Mouse (Mus musculus) NIH3T3 (cell line): ENCODE data around the gene Maff.

Experiments used
- DNase-seq: peaks from one replicate; pipeline ENCODE4 v3.0.0-alpha.2; 2012; ENCODE audit warnings: low read depth

The Maff gene

DNA sequence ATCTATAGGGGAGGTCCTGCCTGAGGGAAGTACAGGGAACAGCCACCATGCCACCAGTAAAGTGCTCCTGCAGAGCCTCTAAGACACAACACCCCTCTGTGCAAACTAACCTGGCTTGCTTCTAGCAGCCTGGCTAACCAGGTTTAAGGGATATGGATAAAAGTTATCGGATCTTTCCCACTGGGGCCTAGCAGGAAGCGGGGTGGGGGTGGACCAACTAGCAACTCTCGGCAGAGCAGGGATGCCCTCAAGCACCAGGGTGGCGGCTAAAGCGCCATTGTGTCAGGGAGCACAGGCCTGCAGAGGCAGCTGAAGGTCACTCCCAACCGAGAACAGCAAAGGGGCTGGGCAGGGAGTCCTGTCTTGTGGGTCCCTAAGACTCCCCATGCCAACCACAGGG lies 17.7 kb downstream of the Maff start:
- no peak for DNase-seq

DNA sequence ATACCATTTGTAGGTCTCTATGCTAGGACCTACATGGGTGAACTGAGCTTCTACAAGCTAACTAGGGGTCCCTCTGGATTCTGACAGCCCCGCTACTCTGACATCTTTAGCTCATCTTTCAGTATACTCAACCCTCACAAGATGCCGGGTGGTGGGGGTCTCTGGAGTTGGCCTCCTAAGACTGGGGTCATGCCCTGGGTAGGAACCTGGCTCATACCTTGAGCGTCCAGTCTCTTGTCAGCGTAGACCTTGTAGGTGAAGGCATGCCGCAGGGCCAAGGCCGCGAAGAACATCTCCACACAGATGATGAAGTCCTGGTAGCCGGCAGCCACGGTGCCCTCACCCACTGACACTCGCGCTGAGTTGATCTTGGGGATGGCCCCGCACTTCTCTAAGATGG lies 18.6 kb downstream of the Maff start:
- no peak for DNase-seq

DNA sequence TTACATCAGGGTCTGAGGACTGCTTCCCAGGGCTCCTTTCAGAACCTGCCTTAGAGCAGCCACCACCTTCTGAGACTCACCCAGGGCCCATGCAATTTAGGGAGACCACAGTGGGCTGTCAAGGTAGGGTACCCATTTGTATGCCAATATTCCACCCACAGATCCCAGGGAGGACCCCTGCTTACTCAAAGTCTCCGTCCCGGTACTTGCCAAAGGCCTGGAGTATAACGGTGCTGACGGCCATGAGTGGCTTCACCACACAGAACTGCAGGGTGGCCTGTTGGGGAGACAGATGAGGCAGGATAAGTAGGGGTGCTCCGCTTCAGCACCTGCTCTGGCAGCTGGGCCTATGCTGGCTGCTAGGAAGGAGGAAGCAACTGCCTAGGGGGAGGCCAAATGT lies 20.0 kb downstream of the Maff start:
- DNase-seq, result no peak

DNA sequence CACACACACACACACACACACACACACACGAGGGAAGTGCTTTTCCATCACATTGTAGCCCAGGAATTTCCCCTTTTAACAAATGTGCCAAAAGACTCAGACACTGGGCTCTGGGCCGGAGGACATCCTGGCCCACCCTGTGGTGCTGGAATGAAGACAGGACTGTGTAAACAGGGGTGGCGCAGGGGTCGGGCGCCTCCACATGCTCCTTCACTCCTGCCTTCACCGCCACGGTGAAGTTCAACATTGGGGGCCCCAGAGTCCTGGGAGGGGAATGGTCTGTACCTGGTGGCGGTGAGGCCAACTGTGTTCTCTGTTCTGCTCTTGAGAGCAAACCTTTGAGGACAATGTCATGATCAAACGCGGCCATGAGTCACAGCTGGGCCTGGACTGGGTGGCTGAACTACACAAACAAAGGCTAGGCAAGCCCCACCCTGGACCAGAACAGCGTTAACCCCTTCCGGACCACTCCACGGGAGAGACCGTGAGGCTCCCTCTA lies 21.9 kb downstream of the Maff start:
- DNase-seq, result peak; percentile 25

DNA sequence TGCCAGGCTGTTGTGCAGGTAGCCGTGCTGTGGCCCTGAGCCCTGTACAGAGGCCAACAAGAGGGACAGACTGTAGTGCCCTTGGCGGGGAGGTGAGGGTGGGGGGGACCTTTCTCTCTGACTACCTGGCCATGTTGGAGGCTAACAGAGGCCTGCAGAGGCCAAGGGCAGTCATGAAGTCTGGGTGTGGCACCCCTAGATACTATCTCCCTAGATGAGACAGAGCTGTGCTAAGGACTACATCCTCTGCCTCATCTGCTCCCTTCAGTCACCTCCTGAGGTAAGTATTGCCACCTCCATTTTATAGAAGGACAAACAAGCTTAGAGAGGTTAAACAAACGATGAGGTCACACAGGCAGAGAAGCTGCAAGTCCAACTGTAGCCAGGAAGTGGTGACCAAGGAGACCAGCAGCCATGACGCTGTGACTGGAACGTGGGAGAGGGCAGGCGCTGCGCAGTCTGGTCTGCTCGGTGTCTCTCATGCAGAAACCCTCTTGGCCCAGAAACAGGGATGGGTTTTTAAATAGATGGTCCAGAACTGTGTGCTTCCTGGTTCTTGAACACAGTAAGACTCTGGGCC lies 22.5 kb downstream of the Maff start:
- DNase-seq, result no peak

DNA sequence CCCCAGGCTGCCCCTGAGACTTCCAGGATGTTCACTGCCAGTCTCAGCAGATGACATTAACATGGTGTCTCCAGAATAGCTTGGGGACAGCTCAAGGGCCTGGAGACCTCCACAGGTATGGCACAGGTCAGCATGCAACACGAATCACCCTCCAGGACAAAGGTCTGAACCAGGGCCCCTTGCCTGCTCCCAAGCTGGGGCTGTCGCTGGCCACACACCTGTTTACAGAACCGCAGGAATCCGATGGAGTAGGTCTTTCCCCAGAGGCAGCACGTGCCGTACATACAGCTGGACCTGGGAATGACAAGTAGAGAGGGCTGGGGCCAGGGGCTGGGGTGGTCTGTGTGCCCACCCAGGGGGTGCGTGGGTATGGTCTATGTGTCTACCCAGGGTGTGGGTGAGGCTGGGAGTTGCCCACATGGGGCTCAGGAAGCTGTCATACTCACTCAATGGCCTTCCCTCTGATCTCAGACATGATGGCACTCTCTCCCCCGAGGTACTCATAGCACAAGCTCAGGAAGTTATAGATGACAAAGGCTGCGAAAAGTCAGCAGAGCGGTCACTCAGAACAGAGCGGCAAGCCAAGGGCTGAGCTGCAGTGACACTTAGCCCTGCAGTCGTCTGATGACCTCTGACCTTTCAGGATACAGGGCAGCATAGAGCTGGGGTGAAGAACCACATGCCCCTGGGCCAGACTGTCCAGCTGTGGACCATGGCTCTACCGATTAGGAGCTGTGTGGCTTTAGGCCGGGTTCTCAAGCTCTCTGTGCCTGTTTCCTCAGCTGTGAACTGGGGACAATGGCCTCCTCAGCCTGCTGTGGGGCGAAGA lies 23.2 kb downstream of the Maff start:
- no peak for DNase-seq

DNA sequence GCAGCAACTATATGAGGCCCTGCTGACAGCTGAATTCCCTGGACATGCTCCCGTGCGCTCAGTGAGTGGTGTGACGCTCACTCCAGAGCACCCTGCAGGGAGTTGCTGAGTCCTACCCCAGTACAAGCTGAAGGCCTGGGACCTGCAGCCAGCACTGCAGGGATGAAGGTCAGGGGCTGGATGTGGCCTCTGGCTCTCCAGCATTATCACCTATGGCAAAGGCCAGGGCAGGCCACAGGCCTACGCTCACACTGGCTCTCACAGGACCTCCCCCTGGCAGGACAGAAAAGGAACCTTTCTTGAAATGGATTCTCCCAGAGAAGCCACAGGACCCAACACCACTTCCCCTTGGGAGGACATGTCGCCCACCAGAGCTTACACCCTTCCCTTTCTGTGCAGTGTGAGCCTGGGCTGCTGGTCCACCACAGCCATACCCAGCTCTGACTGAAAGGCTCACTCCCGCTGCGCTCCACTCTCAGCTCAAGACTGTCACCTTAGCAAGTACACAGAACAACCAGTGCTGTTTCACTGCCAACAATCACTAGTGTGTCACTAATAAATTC lies 23.9 kb downstream of the Maff start:
- no peak for DNase-seq

DNA sequence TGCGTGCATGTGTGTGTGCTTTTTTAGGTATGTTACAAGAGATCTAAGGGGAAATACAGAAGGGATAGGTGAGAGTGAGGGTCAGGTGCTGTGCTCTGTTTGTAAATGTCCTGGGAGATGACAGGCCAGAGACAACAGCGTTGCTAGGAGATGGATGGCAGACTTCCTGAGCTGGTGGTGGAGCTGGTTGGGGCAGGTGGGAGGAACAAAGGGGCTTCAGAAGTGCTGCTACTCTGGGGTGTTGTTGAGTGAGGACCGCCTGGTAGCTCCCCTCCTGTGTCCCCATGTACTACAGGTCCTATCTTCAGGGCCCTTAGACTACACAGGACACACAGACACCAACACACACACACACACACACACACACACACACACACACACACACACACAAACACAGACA lies 28.3 kb downstream of the Maff start:
- DNase-seq, result no peak

DNA sequence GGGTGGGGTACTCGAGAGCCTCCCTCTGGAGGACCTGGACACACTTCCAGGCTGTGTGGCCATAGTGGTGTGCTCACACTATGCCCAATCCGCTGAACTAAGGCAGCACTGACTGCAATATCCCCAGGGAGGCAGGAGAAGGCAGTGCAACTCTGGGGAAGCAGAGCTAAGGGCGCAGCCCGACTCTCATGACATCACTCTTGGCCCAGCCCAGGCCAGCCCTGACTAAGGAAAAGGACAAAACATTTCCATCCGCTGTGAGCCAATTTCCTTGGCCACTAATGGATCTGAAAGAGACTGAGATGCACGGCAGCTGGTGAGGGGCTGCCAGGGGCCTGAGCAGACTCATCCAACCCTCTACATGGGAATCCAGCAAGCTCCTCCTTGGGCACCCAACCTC lies 31.3 kb downstream of the Maff start:
- DNase-seq, result peak; percentile 72

DNA sequence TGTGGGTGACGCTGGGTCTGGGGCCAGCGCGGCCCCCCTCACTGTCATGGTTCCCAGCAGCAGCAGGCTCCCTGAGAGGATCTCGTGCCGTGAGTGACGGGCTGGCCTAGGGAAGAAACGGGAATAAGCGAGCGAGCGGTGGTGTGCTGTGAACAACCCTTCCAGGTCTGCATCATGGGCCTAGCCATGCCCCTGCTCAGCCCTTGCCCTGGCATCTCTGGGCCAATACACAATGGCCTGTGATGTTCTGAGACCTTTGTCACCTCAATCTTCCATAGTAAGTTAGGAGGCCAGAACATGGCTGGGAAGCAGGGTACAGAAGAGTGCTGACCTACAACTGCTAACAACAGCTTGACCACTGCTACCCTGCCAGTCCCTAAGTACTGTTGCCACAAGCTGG lies 32.2 kb downstream of the Maff start:
- no peak for DNase-seq

DNA sequence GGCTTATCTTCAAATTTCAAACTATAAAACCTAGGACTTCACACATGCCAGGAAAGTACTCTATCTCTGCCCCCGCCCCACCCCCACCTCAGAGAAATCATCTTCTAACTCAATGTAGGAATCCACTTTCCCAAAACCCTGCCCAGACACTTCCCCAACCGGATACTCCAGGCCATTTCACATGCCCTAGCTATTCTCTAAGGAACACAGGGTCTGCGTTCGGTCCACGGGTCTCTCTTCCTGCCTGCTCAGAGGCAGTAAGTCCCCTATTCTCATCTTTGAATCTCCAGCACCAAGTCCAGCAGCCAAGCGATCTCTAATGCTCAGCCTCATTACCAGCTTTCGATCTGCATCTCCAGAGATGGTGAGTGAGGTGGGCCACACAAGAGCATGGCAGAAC lies 33.2 kb downstream of the Maff start:
- DNase-seq, result no peak

DNA sequence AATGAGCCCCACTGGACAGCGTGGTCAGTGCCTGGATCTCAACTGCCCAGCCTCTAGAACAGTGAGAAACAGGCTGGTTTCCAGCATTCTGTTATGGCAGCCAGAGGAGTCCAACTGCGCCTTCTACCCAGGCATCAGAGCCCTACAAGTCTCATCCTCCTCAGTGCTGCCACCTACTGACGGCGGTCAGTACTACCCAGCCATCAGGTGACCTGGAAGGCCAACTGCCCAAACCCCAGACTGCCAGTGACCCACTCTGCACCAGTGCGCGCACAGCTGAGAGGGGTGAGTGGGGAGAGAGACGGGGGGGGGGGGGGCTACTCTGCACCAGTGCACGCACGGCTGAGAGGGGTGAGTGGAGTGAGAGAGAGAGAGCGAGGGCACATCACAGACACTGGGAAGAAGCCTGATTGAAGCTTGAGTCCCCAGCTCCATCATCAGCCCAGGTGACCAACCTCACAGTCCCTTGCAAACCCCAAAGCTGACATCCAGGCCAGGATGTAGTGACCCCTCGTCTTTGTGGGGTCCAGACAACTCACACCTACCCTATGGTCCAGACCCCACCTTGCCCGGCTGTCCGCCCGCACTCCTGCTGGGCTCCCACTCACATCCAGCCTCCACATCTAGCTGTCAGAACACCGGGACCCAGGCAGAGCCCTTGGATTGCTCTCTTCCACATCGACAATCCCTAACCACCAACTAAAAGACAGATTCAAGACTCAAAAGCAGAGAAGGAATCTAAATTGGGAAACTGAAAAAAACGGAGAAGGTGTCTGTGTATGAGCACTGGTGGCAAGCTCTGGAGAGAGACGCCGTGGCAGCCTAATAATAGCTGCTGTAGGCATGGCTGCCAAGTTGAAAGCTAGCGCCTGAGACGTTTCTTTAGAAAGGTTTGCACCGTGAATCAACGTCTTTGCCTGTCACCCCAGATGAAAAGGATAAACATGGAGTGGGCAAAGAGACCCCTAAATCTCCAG lies 34.3 kb downstream of the Maff start:
- peak; percentile 49 for DNase-seq

DNA sequence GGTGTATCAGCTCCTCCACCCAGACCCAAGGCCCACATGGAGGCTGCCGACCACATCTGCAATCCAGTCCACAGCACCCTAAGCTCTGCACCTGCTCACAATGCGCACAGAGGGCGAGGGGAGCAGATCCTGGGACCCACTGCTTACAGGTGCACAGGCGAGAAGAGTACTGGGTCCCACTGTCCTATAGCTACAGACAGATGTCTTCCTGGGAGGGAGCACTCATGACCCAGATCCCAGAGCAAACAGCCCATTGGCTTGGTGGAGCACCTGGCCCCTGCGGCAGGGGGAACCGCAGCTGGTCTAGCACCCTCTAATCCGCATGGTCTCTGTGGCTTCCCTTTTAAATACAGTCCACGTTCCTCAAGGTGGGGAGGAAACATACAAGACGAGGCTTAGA lies 35.2 kb downstream of the Maff start:
- no peak for DNase-seq

DNA sequence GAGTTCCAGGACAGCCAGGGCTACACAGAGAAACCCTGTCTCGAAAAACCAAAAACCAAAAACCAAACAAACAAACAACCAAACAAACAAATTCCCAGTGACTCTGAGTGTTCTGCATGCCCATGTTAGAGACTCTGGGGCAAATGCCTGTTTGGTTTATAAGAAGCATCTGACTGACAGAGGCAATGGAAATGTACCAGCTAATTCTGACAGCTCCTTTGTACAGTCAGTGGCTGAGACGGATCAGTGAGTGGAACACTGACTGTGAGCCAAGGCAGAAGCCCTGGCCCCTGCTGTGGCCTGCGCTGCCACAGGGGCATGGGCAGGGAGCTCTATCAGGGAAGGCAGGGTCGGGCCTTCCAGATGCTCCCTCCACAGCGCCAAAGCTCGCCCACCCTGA lies 40.7 kb downstream of the Maff start:
- no peak for DNase-seq

DNA sequence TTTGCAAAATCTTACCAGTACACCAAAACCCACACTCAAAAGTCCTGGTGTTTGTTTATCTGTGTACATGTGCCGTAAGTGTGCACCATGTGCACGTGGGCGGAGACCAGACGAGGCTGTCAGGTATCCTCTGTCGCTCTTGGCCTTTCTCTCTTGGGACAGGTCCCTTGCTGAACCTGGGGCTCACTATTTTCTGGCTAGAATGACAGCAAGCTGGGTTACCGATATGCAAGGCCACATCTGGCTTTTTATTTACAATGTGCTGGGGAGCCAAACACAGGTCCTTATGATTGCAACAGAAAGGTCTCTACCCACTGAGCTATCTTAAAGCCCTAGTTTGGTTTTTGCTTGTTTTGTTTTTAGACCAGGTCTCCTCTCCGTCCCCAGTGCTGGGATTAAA lies 41.2 kb downstream of the Maff start:
- DNase-seq, result no peak

DNA sequence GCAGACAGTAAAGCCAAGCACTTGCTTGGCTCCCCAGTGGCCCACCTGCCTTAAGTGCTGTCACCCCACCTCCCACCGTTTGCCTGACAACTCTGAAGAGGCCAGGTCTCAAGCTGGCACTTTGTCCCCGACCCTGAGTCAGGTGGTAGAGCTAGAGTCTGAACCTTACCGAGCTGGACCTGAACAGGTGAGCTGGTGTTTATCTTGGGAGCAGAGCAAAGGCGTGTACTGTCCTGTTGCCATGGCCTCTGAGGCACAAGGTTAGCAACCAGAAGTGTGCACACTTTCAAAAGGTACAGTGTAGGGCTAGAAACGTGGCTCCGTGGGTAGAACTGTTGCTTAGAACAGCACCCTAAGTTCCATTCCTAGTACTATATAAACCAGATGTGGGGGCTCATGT lies 41.8 kb downstream of the Maff start:
- no peak for DNase-seq

DNA sequence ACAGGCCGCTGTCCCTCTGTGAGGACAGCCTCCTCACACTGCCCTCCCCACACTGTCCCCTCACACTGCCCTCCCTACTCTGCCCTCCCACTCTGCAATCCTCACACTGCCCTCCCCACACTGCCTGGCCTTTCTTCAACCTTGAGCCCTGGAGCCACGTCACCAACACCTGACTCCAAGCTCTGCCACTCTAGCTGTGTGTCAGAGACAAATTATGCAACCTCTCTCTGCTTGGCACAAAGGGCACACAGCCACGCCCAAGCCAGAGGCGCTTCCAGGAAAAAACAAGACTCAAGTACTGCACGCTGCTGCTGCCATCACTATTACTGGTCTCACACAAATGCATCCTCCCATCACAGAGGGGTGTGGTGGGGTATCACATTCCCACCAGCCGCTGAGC lies 44.0 kb downstream of the Maff start:
- DNase-seq, result no peak

DNA sequence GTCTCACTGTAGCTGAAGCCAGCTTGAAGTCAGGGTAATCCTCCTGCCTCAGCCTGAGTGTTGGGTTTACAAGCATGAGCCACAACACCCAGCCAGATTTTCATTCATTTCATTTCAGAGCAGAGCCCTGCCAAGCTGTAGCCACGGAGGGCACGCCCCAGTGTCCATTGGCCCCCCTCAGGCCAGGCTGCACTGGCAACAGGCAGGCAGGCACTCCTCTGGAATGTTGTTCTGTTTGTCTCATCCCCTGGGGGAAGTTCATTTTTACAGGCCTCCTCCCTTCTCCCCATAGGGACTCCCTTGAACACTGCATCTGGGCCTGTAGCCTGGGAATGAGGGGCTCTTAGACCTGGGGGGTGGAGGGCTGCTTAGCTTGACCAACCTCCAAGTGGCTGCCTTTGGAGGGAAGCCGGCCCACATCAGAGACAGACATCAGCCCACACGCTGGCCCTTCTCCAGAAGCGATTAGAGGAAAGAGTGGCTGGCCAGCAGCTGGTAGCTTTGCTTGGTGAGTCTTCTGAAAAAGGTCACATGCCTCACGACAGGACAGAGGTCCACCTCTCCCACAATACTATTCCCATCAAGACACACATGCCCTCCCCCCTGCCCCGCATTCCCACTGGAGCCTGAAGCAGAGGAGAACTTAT lies 45.1 kb downstream of the Maff start:
- DNase-seq, result peak; percentile 92

DNA sequence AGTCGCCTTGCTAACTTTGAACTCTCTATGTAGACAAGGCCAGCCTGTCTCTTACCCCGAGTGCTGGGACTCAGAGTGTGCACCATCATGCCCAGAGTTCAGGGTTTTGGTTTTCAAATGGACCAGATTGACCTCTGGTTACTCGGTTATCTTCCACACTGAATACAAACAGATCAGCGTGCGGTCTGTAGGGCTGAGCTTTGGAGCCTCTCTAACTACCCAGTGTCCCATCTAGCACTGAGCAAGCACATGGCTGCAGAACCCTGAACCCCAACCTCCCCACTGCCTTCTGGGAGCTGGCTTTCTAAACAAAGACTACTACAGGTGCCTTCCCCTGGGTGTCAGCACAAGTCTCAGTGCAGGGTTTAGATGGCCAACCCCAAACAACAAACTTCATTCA lies 46.1 kb downstream of the Maff start:
- DNase-seq, result no peak

DNA sequence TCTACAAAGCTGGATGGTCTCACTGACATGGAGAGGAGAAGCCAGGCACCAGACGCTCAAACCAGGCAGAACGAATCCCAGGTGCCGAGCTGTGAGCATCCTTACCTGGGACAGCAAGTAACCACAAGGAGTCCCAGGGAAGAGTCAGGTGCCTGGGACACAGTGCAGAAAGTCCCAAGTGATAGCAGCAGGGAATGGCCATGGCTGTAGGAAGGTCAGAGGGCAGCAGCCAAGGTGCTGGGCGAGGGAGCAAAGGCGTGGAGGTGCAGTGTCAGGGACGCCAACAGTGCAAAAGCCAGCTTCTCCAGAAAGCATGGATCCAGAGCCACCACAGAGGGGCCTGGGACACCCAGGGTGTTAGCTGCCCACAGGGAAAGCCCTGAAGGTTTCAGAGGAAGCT lies 46.7 kb downstream of the Maff start:
- no peak for DNase-seq

DNA sequence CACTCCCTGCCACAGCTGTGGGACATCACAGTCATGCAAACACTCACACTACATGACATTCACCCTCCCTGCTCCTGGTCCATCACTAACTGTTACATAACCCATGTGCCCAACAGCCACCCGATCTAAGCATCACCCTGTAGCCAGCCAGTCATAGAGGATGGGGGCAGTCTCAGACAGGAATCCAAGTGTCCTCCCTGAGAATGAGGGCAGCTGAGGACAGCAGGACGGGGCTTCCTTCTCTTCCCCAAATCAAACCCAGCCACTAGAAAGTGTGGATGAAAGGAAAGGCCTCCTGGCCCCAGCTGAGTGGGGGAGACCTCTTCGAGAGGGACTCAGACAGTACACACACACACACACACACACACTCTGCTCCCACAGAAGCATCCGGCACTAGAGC lies 48.4 kb downstream of the Maff start:
- DNase-seq, result no peak

DNA sequence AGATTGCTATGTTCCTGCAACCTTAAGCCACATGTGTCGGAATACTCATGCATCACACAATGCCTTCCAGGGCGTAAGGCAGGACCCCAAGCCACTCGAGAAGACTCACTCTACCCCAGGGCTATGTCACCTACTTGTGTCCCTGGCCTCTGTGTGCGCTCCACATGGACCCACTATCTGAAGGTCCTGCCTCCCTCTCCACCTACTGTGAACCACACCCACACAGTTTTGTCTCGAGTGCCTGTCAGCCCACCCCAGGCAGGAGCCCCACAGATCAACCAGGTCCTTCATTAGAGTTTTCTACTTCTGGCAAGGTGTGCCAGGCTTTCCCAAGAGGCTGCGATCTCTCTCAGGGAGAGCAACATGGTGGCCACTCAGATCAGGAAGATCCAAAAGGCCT lies 48.9 kb downstream of the Maff start:
- no peak for DNase-seq
